12 mouse cellular contexts compared by ENCODE assay signal in the genomic region with DNA sequence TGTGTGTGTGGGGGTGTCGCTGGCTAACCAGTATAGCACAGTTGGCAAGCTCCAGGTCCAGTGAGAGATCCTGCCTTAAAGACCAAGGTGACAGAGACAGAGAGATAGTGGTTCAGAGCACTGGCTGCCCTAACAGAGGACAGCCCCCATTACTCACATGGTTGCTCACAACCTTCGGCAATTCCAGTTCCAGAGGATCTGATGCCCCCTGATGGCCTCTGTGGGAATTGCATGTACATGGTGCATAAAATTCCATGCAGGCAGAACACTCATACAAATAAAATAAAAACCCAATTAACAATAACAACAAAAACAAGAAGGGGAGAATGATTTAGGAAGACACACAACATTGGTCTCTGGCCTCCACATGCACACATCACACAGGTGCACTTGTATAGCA. TPM values are rescaled to one million over a fixed set of nuclear protein-coding genes. Genes with fewer than 3 reads are reported as not detected.
DNase-seq lines count a peak whose midpoint lies in the region; ATAC-seq and TF ChIP-seq lines count a peak whose summit lies in the region.
"Had no signal": no experiment of that assay in that cellular context is flagged by ENCODE, and none has a peak within 500 bp of the region (broad histone marks: within the 10 kb centered on the region; RNA-seq: fewer than 3 reads in every experiment).

No protein-coding gene starts in this region.

- 0 out of 2 replicates have a peak, but pooled peaks have one; percentile 3 for TF ChIP-seq CTCF in lung, adult 2 months (IDR thresholded peaks at IDR 0.05; ENCODE audit: insufficient read depth, low read length)
- TF ChIP-seq CTCF in Patski (IDR thresholded peaks at IDR 0.05), result peak; percentile 68

- ATAC-seq in forebrain, embryonic 14.5 days, result no peak
- ATAC-seq in forebrain, embryonic 15.5 days (replicated peaks), result no peak
- no peak for ATAC-seq in Patski
- ATAC-seq in megakaryocyte progenitor cell, adult 5-6 weeks (replicated peaks; ENCODE audit: poor library complexity), result peak; percentile 50; the same call in 1 of the 2 replicates

- in situ Hi-C loops in Patski (cut with MboI; ENCODE audit: low pct_unique_long_range_greater_than_20kb), result no loop called here

- no peak overlapping the region for H3K4me2 ChIP-seq in forebrain, embryonic 14.5 days (ENCODE audit: low read length)
- H3K4me2 ChIP-seq in forebrain, embryonic 15.5 days (replicated peaks), result no peak overlapping the region
- H3K4me2 ChIP-seq: embryonic facial prominence, embryonic 13.5 days; liver, embryonic 13.5 days had no signal

- CTCF ChIA-PET in Patski (lab: Charles Lee), result interaction anchor here (0.6 to 1.3 kb wide), 3 partner anchors 120 to 150 kb away, joined by 3 to 6 read pairs (median 4); no protein-coding TSS in a partner anchor

- no peaks in the 10 kb centered on the region for H3K4me1 ChIP-seq in forebrain, embryonic 14.5 days (ENCODE audit: control insufficient read depth, insufficient read depth, low read length)
- peaks cover 5% of the 10 kb centered on the region for H3K4me1 ChIP-seq in forebrain, embryonic 15.5 days
- H3K4me1 ChIP-seq in lung, adult 2 months (ENCODE audit: control insufficient read depth, insufficient read depth, low read length), result no peaks in the 10 kb centered on the region
- H3K4me1 ChIP-seq: liver, embryonic 13.5 days had no signal

- no peak for TF ChIP-seq POLR2A in lung, adult 2 months (IDR thresholded peaks at IDR 0.05; ENCODE audit: borderline replicate concordance, extremely low read depth, low read depth, low read length)

- WGBS in forebrain, embryonic 14.5 days, result 52% methylated on average over 2 of the region's 2 CpGs
- 50% methylated on average over 2 of the region's 2 CpGs for WGBS in forebrain, embryonic 15.5 days
- 48% methylated on average over 2 of the region's 2 CpGs for WGBS in lung, adult 2 months

- POLR2A ChIA-PET in Patski (lab: Charles Lee), result no interaction called here

- no peaks in the 10 kb centered on the region for H3K36me3 ChIP-seq in forebrain, embryonic 14.5 days (ENCODE audit: control insufficient read depth, insufficient read depth, low read length)
- no peaks in the 10 kb centered on the region for H3K36me3 ChIP-seq in forebrain, embryonic 15.5 days
- H3K36me3 ChIP-seq: embryonic facial prominence, embryonic 13.5 days; liver, embryonic 13.5 days had no signal

- H3K27ac ChIP-seq in forebrain, embryonic 14.5 days (ENCODE audit: low read depth, low read length), result no peak overlapping the region
- H3K27ac ChIP-seq in forebrain, embryonic 15.5 days (replicated peaks), result no peak overlapping the region
- H3K27ac ChIP-seq: embryonic facial prominence, embryonic 13.5 days; liver, embryonic 13.5 days had no signal

- H3K27me3 ChIP-seq in forebrain, embryonic 14.5 days (replicated peaks; ENCODE audit: control insufficient read depth, insufficient read depth, low read length), result no peaks in the 10 kb centered on the region
- H3K27me3 ChIP-seq in forebrain, embryonic 15.5 days, result 0 out of 2 replicates have a peak, but pooled peaks cover 7% of the 10 kb centered on the region
- no peaks in the 10 kb centered on the region for H3K27me3 ChIP-seq in Patski
- H3K27me3 ChIP-seq: liver, embryonic 13.5 days had no signal

- H3K9me3 ChIP-seq in forebrain, embryonic 14.5 days (replicated peaks; ENCODE audit: control insufficient read depth, low read length), result no peaks in the 10 kb centered on the region
- no peaks in the 10 kb centered on the region for H3K9me3 ChIP-seq in forebrain, embryonic 15.5 days
- H3K9me3 ChIP-seq: embryonic facial prominence, embryonic 13.5 days; liver, embryonic 13.5 days had no signal

- no peak overlapping the region for H3K4me3 ChIP-seq in forebrain, embryonic 14.5 days (ENCODE audit: low read depth, low read length)
- H3K4me3 ChIP-seq in forebrain, embryonic 15.5 days, result no peak overlapping the region
- no peak overlapping the region for H3K4me3 ChIP-seq in lung, adult 2 months (replicated peaks; ENCODE audit: extremely low read depth, low read depth, low read length)
- H3K4me3 ChIP-seq: embryonic facial prominence, embryonic 13.5 days; liver, embryonic 13.5 days had no signal

- peak; percentile 36 for DNase-seq in forebrain, embryonic 14.5 days (ENCODE audit: low spot score)
- no peak for DNase-seq in lung, adult 2 months
- no peak for DNase-seq in lung, postnatal 14 days
- DNase-seq in Patski (ENCODE audit: low read depth, low spot score), result no peak
- DNase-seq in layer of hippocampus, adult 11-12 months (ENCODE audit: low spot score), result no peak
- no peak for DNase-seq in kidney, postnatal 14 days
- DNase-seq: kidney, postnatal 10 days; liver, embryonic 13.5 days had no signal

- no peak overlapping the region for H3K9ac ChIP-seq in forebrain, embryonic 14.5 days (ENCODE audit: low read length)
- H3K9ac ChIP-seq in forebrain, embryonic 15.5 days (replicated peaks), result no peak overlapping the region
- H3K9ac ChIP-seq: embryonic facial prominence, embryonic 13.5 days; liver, embryonic 13.5 days had no signal

RNA-seq across cellular contexts. Expression of a gene that starts 12.5 kb away (rescaled TPM):
- 0.10 and 0.21 TPM in 2 replicates for polyA plus RNA-seq in forebrain, embryonic 14.5 days (2014; fragmentation: Nextera tagmentation; extraction: Ambion mirVana)
- 0.14 TPM in 1 of 2 replicates, not detected in the other for polyA plus RNA-seq in forebrain, embryonic 15.5 days (2015; fragmentation: Nextera tagmentation; extraction: Ambion mirVana)
- polyA plus RNA-seq in lung, adult 2 months (2012; rRNA removed), result 1.3 and 1.9 TPM in 2 replicates
- 0.04 TPM for polyA plus RNA-seq in Patski (2021)
- not detected in 2 replicates for total RNA-seq in megakaryocyte progenitor cell, adult 5-6 weeks (2015)
- not detected in 2 replicates for total RNA-seq in megakaryocyte progenitor cell, adult 5-6 weeks (2017)

RNA-seq across cellular contexts. Expression of a gene that starts 16.6 kb away (rescaled TPM):
- not detected in 2 replicates for polyA plus RNA-seq in forebrain, embryonic 14.5 days (2014; fragmentation: Nextera tagmentation; extraction: Ambion mirVana)
- 0.17 TPM in 1 of 2 replicates, not detected in the other for polyA plus RNA-seq in forebrain, embryonic 15.5 days (2015; fragmentation: Nextera tagmentation; extraction: Ambion mirVana)
- polyA plus RNA-seq in lung, adult 2 months (2012; rRNA removed), result 0.19 and 3.7 TPM in 2 replicates
- 23.5 TPM for polyA plus RNA-seq in Patski (2021)
- total RNA-seq in megakaryocyte progenitor cell, adult 5-6 weeks (2015), result not detected in 2 replicates
- not detected in 2 replicates for total RNA-seq in megakaryocyte progenitor cell, adult 5-6 weeks (2017)
- total RNA-seq: heart, adult 8-10 months had no signal
- polyA plus RNA-seq: liver, embryonic 13.5 days had no signal

RNA-seq across cellular contexts. Expression of a gene that starts 39.8 kb away (rescaled TPM):
- not detected in 2 replicates for polyA plus RNA-seq in forebrain, embryonic 14.5 days (2014; fragmentation: Nextera tagmentation; extraction: Ambion mirVana)
- not detected in 2 replicates for polyA plus RNA-seq in forebrain, embryonic 15.5 days (2015; fragmentation: Nextera tagmentation; extraction: Ambion mirVana)
- polyA plus RNA-seq in lung, adult 2 months (2012; rRNA removed), result 3.1 and 7.3 TPM in 2 replicates
- polyA plus RNA-seq in Patski (2021), result 0.05 TPM
- total RNA-seq in megakaryocyte progenitor cell, adult 5-6 weeks (2015), result 0.59 and 2.3 TPM in 2 replicates
- 0.74 and 3.0 TPM in 2 replicates for total RNA-seq in megakaryocyte progenitor cell, adult 5-6 weeks (2017)

RNA-seq across cellular contexts. Expression of a gene that starts 56.6 kb away (rescaled TPM):
- polyA plus RNA-seq in forebrain, embryonic 14.5 days (2014; fragmentation: Nextera tagmentation; extraction: Ambion mirVana), result 20.9 and 21.4 TPM in 2 replicates
- 13.3 and 14.6 TPM in 2 replicates for polyA plus RNA-seq in forebrain, embryonic 15.5 days (2015; fragmentation: Nextera tagmentation; extraction: Ambion mirVana)
- 159 and 211 TPM in 2 replicates for polyA plus RNA-seq in lung, adult 2 months (2012; rRNA removed)
- polyA plus RNA-seq in Patski (2021), result 0.12 TPM
- total RNA-seq in megakaryocyte progenitor cell, adult 5-6 weeks (2015), result not detected in 2 replicates
- not detected in 2 replicates for total RNA-seq in megakaryocyte progenitor cell, adult 5-6 weeks (2017)
